Mouse (Mus musculus): ENCODE measurements around the gene Egfr.

Gene Egfr

DNA sequence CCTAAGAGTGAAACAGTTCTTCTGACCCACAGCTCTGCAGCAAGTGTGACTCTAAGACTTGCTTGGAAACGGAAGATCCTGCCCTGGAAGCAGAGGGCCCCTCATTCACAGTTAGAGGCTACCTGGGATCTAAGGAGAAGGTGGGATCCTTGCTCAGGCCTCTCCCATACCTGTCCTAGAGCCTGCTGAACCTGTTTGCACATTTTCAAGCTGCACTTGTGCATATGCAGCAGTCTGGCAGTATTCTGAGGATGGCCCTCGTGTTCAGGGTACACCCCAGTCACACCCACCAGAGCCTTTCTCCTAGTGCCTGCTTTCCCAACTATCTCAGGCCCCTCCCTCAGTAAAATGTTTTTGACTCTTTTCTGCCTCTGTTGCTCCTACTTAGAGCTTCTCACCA is 29.6 kb downstream of the Egfr start:
- DNase-seq: no peak

DNA sequence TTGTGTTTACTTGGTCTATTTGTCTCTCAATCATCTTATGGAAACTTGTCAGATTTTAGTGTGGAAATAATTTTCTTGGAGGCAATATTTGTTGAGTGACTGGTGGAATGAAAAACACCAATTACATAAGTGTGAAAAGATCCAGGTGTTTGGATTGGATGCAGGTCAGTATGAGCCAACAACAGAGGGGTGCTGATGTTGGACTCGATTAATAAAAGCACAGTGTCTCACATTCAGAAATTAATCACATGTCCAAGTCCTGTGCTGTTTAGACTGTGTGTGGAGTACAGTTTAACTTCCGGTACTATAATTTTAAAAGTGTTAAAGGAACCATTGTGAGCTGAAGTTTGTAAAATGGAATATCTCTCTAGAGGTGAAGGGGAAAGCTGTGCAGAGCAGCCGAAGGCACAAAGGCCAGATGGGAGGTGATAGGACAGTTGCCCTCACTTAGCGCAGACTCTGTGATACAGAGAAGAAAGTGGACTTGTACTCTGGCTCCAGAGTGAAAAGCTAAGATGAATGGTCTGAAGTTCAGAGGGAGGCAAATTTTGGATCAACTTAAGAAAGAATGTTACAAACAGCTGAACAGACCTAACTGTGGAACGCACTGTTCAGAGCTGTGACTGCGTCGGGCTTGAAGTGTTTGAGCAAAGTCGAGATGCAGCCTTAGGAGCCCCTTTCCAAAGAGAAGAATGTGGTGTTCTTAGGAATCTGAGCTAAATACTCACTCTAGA is 32.1 kb downstream of the Egfr start:
- no peak for DNase-seq

DNA sequence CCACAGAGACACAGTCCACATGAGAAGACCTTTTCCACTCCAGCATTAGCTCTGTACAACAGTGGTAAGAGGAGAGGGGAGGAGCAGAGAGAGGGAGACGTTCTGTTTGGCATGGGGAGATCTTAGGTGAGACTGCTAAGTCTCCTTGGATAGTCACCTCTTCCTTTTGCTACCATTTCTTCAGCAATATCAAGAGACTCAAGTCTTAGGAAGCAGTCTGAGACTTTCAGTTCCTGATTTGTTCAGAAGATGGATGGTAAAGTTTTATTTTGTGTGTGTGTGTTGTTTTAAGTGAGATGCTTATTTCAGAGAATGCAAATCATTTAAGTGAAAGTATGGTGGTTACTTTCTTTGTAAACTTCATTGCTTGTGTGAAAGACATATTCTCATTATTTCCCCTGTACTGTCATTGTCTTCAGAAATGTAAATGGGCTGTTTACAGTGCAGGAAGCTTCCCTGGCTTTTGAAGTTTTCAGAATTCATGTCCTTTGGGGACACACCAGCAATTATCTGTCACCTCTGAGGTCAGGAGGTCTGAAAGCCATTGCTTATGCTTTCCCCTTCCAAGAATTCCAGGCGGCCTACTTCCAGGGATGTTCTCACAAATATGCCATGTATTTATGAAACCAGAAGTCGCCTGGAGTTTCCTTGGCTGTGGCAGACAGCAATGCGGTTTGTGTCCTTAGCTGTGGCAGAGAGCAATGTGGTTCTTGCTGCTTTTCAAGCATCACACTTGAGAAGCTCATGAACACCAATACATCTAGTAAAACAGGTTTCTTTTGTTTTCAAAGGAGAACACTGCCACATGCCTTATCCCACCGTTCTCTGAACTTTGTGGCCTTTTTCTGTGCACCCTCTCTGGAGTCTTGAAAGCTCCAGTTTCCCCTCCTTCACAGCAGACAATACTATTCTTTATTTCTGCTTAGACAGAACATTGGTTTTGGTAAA is 40.9 kb downstream of the Egfr start:
- DNase-seq: peak; percentile 63

DNA sequence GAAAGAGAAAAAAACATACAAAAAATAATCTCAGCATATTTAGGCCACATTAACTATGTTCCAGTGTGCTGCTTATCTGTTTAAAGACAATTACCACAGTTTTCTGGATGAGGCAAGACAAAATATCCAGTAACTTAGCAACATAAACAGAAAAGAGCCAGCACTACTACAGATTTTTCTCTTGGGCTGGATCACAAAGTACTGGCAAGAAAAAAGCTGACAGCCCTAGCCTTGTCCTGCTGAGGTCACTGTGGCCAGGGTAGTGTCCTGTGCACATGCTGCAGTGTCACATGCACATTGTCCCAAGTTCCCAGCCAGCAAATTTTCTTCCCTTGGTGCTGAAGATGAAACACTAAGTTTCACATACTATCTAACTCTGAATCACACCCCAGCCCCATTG is 43.0 kb downstream of the Egfr start:
- peak; percentile 39 for DNase-seq

DNA sequence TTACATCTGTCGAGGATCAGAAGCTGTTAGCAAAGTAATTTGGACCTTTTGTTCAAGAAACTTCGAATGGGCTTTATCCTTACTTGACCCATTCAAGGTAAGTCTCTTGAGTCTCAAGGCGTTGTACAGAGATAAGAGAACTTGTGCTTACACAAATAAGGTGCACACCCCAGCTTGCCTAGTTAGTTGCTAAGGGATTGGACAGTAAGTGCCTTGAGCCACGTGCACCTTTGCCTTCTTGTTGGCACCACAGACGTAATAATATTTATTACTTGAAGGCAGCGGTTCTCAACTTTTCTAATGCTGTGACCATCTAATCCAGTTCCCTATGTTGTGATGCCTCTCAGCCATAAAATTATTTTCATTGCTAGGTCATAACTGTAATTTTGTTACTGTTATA is 43.5 kb downstream of the Egfr start:
- DNase-seq: no peak

DNA sequence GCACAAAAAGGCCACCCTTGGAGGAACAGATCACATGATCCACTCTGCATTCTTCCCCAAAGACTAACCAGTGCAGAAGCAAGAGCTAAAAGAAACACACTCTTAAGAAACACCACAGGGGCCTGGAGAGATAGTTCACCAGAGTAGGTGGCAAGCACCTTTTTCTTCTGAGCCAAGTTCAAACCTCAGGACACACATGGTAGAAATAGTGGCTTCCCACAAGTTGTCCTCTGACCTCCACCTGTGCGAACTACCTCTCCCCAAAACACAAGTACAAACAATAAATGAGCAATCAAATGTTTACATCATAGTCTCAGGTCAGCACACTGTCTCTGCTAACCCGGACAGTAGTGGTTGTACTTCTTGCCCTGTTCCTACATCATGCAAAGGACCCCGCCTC is 45.5 kb downstream of the Egfr start:
- no peak for DNase-seq

DNA sequence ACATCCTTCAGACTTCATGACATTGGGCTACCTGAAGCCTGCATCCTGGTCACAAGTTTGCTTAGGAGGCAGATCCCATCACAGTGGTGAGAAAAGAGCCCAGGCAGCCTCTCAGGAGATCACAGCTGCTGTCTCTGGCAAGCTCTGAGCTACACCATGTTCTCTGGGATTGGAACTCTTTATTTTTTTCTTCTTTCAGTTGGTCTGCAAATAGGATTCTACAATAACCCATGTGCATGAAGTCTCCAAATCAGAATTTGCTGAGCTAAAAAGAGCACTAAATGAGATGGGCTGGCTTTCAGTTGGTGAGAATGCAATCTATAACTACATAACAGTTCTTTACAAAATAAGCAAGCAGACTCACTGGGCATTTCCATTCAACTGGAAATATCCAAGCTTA is 46.1 kb downstream of the Egfr start:
- no peak for DNase-seq

DNA sequence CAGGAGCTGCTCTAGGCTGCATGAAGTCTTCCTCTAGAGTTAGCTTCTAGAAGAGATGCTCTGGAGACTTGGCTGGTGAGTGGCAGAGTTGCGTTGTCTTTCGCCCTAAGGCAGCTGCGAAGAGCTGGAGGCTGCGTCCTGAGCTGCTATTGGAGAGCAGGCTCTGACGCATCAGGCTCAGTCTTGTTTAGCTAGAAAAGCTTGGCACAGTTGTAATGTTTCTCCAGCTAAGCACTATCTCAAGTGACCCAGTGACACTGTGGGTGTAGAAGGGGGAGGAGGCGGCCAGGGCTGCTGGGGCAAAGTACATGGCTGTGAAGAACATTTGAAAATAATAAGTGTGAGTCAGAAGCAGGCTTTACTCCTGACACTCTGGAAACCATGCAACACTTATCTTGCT is 48.5 kb downstream of the Egfr start:
- peak; percentile 74 for DNase-seq

DNA sequence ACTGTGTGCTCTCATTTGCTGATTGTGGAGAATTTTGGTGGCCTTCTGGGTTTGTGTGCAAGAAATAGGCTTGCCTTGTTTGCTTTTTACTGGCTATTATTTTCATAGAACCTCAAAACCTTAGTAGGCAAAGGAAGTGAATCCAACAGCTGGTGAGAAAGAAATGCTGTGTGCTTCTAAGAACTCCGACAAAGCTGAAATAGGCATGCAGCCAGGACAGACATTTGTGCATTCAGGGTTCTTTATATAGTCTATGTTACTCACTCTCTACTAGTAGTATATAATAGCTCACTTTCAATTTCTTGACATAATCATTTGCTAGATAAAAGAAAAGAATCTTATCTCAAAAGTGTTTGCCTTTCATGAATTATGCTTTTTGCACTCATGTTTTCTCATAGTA is 50.7 kb downstream of the Egfr start:
- DNase-seq: no peak

DNA sequence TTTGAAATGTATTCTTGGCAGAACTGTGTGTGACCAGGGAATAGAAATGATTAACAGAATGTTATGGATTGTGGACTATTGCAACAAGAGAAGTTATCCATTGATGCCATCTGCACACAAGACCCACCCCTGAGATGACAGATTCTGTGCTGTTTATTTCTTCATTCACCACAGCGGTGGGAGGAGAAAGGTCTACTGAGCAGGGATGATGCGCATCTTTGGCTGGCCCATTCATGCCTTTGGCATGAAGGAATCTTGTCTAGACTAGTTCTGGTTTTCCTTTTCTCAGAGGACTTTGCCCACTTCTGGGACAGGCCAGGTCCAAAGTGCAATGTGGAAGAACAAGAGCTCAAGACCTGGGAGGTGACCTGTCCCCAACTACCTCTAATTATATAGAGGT is 52.0 kb downstream of the Egfr start:
- no peak for DNase-seq

DNA sequence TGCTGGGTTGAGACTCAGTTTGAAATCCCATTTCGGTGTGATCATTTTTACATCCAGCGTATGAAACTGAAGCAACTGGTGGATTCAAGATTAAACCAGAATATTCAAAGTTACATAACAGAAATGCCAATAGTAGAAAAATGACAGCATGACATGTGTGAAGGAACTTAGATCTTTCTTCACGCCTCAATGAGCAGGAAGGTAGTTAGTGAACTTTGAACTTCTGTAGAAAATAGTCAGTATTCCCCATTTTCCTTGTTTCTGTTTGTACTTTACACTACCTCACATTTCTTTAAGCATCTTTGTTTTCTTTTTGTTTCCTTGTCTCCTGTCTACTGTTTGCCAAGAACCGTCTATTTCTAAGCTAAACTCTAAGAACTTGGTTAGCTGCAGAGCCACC is 53.9 kb downstream of the Egfr start:
- DNase-seq: no peak

DNA sequence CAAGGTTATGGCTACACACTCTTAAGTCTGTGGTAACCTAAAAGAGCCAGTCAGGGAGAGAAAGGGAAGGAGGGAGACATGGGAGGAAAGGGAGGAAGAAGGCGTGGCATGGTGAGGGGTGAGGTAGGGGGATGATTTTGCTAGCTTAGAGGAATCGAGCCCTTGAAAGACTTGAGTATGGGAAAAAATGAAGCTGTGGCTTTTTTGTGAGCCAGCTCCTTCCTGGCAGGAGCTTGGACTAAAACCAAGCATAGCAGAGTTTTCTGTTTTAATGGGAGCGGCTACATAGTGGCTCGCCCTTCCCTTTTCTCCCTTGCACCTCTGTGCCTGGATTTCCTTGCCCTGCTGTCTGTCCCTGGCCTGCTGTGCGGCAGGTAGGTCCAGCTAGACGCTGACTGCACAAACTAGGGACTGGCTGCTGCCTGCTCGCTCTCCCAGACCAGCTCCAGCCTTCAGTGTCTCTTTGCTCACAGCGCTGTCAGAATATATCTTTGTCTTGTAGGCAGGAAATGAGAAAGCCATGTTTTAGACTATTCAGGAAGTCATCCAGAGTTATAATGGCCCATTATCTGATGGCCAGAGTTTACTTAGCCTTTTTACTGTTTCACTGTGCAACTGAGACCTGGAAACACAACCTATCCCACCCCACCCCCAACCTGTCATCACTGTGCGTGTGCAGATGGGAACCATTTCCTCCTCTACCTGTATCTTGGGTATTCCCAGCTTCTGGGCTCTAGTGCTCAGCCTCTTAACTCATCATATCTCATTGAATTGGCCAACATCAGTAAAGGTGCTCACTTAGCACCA is 57.4 kb downstream of the Egfr start:
- DNase-seq: no peak

DNA sequence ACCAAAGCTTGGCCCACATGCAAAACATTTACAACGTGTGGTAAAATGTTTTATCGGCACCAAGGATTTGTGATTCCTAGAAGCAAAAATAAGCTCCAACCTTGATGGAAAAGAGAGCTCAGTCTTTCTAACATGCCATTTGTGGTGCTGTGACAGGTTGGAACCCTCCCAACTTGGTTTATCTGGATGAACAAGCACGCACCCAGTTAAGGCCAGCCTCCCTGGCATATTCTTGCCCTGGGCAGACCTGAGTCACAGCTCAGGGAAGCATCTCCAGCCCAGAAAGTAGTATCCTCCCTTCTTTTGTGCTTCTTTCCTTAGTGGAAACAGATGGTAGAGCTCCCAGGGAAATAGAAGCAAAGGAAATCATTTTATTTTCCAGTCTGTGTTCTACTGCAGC is 58.1 kb downstream of the Egfr start:
- DNase-seq: no peak

DNA sequence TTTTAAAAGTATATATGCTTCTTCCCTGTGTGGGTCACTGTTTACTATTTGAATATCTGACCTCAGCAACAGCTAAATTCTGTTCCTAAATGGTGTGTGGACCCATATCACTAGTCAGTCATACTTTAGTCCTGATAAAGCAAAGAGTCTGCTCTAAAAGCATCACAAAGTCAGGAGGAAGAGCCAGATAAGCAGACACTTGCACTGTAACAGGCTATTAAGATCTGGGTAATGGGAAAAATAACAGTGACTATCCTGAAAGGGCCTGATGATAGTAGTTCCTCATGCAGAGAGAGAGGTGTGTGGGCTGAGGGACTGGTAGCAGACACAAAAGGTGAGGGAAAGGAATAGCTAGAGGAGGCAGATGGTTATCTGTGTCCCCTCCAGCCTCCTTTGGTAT is 61.3 kb downstream of the Egfr start:
- DNase-seq: no peak

DNA sequence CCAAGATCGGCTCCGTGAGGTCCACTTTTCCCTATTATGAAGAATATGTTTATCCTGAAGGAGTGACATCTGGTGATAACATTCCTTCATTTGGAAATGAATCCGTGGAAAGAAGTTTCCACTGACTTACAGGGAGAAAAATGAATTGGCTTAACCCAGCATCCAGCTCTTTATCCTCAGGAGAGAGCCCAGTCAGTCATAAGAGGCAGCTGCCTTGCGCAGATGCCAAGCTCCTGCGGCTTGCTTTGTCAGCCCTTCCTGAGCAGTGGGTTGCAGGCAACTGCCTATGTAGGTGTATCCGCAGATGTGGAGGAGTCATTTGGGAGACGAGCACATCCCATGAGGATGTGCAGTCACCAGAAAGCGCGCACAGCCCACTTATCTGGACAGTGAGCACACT is 64.4 kb downstream of the Egfr start:
- DNase-seq: no peak

DNA sequence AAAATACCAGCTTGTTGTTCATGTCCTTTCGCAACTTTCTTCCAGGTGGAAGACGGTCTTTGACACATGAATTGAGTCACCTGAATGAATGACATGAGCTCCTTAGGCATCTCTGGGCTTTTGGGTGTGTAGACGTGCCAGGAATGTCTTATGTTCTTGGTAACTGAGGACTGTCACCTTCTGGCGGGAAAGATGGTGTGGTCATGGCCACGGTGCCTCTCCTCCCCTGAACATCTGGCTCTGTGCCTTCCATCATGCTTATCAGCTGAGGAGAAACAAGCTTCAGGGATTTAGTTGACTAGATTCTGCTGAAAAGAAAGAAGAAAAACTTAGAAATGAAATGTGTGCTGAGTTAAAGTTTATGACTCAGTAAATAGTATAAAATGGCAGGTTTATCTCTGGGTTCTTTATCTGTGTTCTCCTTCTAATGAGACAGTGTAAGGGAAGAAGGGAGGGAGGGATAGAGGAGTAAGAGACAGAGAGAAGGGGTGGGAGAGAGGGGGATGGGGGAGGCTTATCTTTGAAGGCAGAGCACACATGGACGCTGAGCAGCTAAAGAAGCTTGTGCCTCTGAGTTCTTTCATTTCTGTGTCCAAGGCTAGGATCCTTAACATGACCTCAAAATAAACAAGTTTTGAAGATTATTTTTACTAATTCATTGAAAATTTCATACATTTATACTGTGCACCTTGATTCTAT is 65.5 kb downstream of the Egfr start:
- DNase-seq: no peak

DNA sequence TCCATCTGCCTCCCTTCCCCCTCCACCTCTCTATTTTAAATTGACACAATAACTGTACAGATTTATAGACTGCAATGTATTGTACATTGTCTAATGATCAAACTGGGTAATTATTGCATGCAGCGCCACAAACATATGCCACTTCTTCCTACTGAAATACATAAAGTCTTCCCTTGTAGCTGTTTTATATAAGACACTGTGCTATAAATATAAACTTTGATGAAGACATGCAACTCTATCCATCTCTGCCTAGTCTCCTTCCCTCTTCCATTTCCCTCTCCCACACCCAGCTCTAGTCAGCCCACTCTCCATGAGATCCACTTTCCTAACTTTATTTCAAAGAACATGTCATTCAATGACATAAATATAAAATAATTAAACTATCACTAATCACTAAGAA is 67.4 kb downstream of the Egfr start:
- DNase-seq: no peak

DNA sequence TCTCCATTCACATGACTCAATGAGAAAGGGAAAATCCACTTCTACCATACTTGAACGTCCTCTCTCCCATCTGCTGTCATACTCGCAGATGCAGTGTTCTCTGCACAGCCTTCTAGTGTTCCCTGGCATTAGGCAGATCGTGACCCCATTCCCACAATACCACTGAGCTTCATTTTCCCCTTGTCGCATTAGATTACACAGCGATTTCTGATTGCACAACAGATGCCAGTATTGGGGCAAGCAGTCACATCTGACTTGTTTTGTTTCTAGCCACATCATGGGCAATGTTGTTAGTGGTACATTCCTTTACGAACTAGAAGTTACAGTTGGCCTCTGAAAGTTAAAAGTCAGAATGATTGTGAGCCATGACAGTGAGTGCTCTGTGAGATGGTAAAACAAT is 68.1 kb downstream of the Egfr start:
- no peak for DNase-seq

DNA sequence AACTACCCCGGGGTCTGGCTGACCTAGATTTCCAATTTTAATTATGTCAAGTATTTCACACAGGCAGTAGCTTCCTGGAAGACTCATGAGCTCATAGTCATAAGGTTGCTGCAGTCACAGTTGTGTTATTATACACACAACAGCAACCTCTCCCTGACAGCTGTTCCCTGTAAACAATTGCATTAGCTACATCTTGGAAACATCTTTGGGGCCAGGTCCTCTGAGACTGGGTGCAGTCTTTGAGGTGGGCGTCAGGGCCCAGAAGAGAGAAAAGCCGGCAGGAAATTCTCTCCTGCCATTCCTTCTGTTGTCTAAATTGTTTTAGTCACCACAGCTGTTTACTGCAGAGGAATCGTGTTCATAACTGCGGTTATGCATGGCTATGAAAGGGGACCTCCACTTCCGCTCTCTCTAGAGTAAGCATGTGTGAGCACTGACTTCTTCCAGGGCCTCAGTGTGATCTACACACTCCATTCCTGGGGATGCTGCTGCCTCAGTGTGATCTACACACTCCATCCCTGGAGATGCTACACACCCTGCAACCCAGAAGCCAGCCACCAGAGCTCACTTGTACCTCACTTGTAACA is 69.8 kb downstream of the Egfr start:
- no peak for DNase-seq

DNA sequence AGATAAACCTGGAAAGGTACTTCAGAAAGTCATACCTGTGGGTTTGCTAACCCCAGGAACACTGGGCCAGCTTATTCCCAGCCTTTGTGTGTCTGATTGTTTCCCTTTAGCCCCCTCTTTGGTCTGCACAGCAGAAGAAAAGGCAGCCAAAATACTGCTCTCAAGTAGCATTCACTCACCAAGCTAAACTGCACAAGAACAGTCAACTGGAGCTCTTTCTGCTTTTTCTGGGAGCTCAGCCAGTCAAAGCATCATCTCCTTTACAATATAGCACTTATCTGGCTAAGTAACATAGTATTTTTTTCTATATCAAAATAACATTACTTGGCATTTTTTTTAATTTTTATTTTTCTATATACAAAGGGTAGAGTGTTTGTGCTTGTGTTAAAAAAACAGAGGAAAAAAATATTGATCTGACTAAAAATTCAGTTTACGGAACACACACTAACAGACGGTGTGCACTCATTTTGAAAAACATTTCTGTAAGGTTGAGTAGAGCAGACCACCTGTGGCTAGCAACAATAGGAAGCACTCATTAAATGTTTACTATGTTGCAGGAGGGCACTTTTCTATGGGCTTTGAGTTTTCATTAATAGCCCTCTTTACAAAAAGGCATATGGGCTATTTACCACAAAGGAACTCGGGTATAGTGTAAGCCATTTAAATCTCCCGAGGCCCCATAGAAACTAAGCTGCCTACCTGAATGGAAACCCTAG is 72.0 kb downstream of the Egfr start:
- no peak for DNase-seq

DNA sequence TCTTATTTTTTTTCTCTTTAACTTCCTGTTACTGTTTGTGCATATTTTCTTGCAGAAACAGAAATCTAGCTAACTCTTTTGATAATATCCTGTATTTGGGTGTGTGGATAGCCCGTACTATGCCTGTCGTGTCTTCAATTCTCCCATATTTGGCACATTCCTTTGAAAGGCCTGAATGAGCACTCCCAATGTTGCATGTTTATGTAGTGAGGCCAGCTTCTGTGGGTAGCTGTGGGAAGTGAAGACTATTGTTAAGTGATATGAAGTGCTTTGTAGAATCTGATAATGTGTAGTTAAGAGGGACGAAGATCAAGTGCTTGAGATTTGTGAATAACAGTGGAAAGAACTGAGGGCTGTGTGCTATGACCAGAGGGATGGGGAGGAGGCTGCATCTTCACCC is 77.5 kb downstream of the Egfr start:
- no peak for DNase-seq

All from lung, postnatal 14 days (tissue).